Mouse (Mus musculus) myocyte (in vitro differentiated cells): ENCODE measurements around the gene Msi1.

Source experiments
- CEBPB ChIP-seq: IDR thresholded peaks from 2 replicates; pipeline ENCODE4 v1.6.1; 2011; ENCODE audit warnings: mild to moderate bottlenecking, moderate library complexity; ENCODE audit not compliant: poor library complexity, insufficient read depth, severe bottlenecking
- E2F4 ChIP-seq: IDR thresholded peaks from one replicate; pipeline ENCODE4 v1.6.1; 2011; ENCODE audit warnings: mild to moderate bottlenecking, control low read depth, moderate library complexity; ENCODE audit not compliant: insufficient read depth
- MAX ChIP-seq: IDR thresholded peaks from one replicate; pipeline ENCODE4 v1.6.1; 2011; ENCODE audit warnings: low read depth, mild to moderate bottlenecking, control low read depth
- MYOD1 ChIP-seq, 3 experiments: IDR thresholded peaks; one replicate each; pipeline ENCODE4 v1.6.1; 2011; ENCODE audit warnings: control low read depth in 2 of 3, low read depth in 2 of 3, mild to moderate bottlenecking in 2 of 3, moderate library complexity in 1 of 3; ENCODE audit not compliant: insufficient read length in 2 of 3, control insufficient read depth in 1 of 3
- MYOG ChIP-seq, 3 experiments: IDR thresholded peaks; one replicate each; pipeline ENCODE4 v1.6.1; 2011; ENCODE audit warnings: control low read depth in 2 of 3, low read depth in 2 of 3, mild to moderate bottlenecking in 2 of 3; ENCODE audit not compliant: insufficient read length in 2 of 3, control insufficient read depth in 1 of 3, insufficient read depth in 1 of 3
- POLR2A ChIP-seq: IDR thresholded peaks from one replicate; pipeline ENCODE4 v1.6.1; 2011; ENCODE audit warnings: low read depth, mild to moderate bottlenecking, control low read depth, moderate library complexity; ENCODE audit not compliant: insufficient read length
- POLR2AphosphoS2 ChIP-seq: IDR thresholded peaks from one replicate; pipeline ENCODE4 v1.6.1; 2011; ENCODE audit warnings: low read depth, control low read depth; ENCODE audit not compliant: insufficient read length
- REST ChIP-seq: IDR thresholded peaks from one replicate; pipeline ENCODE4 v1.6.1; 2011; ENCODE audit warnings: mild to moderate bottlenecking, control low read depth, moderate library complexity; ENCODE audit not compliant: insufficient read depth, insufficient read length
- SRF ChIP-seq: IDR thresholded peaks from one replicate; pipeline ENCODE4 v1.6.1; 2011; ENCODE audit warnings: low read depth; ENCODE audit not compliant: control insufficient read depth, insufficient read length
- TCF12 ChIP-seq: IDR thresholded peaks from one replicate; pipeline ENCODE4 v1.6.1; 2011; ENCODE audit warnings: mild to moderate bottlenecking, control low read depth; ENCODE audit not compliant: poor library complexity, insufficient read depth, severe bottlenecking
- TCF3 ChIP-seq: IDR thresholded peaks from one replicate; pipeline ENCODE4 v1.6.1; 2011; ENCODE audit warnings: low read depth, control low read depth; ENCODE audit not compliant: insufficient read length
- USF1 ChIP-seq: IDR thresholded peaks from one replicate; pipeline ENCODE4 v1.6.1; 2011; ENCODE audit warnings: low read depth, mild to moderate bottlenecking, control low read depth, moderate library complexity

DNA sequence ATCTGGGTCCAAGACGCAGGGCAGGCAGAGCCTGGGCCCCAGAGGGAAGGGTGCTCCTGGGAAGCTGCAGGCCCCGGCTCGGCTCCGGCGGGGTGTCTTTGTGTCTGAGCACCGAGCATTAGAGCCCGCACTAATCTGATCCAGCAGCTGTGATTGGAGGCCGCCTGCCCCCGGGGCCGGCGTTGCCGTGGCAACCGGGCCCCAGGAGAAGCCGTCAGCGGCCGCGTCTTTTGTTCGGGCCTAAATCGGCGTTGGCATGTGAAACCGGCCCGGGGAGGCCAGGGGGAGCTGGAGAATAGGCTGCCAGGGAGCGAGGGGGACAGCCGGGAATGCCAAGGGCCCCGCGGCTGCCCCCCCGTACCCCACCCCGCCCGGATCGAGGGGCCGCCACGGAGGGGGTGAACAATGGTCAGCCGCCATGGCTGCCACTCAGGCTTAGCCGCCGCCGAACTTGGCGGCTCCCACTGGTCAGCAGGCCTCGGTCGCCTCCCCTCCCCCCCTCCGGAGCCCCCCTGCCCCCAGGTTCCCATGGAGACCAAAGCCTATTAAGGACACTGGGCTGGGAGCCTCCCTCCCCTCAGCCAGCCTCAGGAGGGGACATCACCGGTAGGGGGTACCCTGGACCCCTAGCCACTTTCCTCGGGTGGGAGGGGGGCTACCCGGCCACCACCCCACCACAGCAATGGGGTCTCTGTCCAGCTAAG, 7.2 kb downstream of the Msi1 start:
- no peak for TF ChIP-seq MYOG (IDR thresholded peaks at IDR 0.05; ENCODE audit: control insufficient read depth in 1 of 3, insufficient read depth in 1 of 3, insufficient read length in 2 of 3, low read depth in 2 of 3)
- no peak for TF ChIP-seq POLR2A
- no peak for TF ChIP-seq E2F4
- peak in 1 of 3 experiments; percentile 18 for TF ChIP-seq MYOD1 (IDR thresholded peaks at IDR 0.05; ENCODE audit: control insufficient read depth in 1 of 3, insufficient read length in 2 of 3, low read depth in 2 of 3)
- TF ChIP-seq POLR2AphosphoS2: no peak
- TF ChIP-seq USF1: no peak
- TF ChIP-seq TCF12: no peak
- TF ChIP-seq CEBPB: no peak
- no peak for TF ChIP-seq MAX
- no peak for TF ChIP-seq TCF3
- no peak for TF ChIP-seq SRF
- TF ChIP-seq REST: no peak
